Comparison of ENCODE assay signal across 8 mouse cellular contexts in the genomic region with DNA sequence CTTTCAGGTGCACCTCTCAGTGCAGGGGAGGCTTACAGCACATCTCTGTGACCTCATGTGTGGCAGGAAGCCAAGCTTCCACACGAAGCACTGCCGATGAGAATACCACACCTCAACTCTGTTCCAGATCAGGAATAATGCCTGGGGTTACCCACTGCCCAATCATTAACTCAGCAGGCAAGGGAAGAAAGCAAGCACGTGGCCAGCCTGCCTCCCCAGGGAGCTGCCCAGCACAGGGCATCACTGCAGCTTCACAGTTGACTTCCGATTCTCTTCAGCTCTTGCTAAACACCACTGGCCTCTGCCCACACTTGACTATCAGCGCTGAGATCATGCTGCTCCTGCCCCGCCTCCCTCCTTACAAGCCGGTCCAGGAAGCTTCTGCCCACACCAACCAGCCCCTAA. TPM values are rescaled to one million over a fixed set of nuclear protein-coding genes. Genes with fewer than 3 reads are reported as not detected.
DNase-seq lines count a peak whose midpoint lies in the region; ATAC-seq lines count a peak whose summit lies in the region.

No protein-coding gene starts in this region.

- H3K36me3 ChIP-seq in forebrain, embryonic 12.5 days (replicated peaks): no peaks in the 10 kb centered on the region; the same call in 1 of the 2 replicates
- no peaks in the 10 kb centered on the region for H3K36me3 ChIP-seq in forebrain, embryonic 14.5 days (ENCODE audit: control insufficient read depth, insufficient read depth, low read length)
- H3K36me3 ChIP-seq in heart, embryonic 11.5 days (ENCODE audit: control insufficient read depth, insufficient read depth, low read length): no peaks in the 10 kb centered on the region

- H3K9ac ChIP-seq in forebrain, embryonic 12.5 days: no peak overlapping the region
- H3K9ac ChIP-seq in forebrain, embryonic 14.5 days (ENCODE audit: low read length): no peak overlapping the region
- H3K9ac ChIP-seq in heart, embryonic 11.5 days (ENCODE audit: low read depth, low read length): no peak overlapping the region

- 0 out of 2 replicates have a peak overlapping the region, but pooled peaks have one; percentile 0 for H3K27ac ChIP-seq in forebrain, embryonic 12.5 days
- no peak overlapping the region for H3K27ac ChIP-seq in forebrain, embryonic 14.5 days (ENCODE audit: low read depth, low read length)
- no peak overlapping the region for H3K27ac ChIP-seq in heart, embryonic 11.5 days (ENCODE audit: low read depth, low read length)

- no peaks in the 10 kb centered on the region for H3K27me3 ChIP-seq in forebrain, embryonic 12.5 days
- no peaks in the 10 kb centered on the region for H3K27me3 ChIP-seq in forebrain, embryonic 14.5 days (replicated peaks; ENCODE audit: control insufficient read depth, insufficient read depth, low read length)
- no peaks in the 10 kb centered on the region for H3K27me3 ChIP-seq in heart, embryonic 11.5 days (ENCODE audit: control insufficient read depth, insufficient read depth, low read length)

- WGBS in forebrain, embryonic 12.5 days: 57% methylated on average over 7 of the region's 7 CpGs
- WGBS in forebrain, embryonic 14.5 days: 39% methylated on average over 7 of the region's 7 CpGs
- WGBS in heart, embryonic 11.5 days (ENCODE audit: insufficient replicate concordance): 18% methylated on average over 7 of the region's 7 CpGs

- H3K4me1 ChIP-seq in forebrain, embryonic 12.5 days: peaks cover 19% of the 10 kb centered on the region
- peaks cover 11% of the 10 kb centered on the region for H3K4me1 ChIP-seq in forebrain, embryonic 14.5 days (ENCODE audit: control insufficient read depth, insufficient read depth, low read length)
- peaks cover 11% of the 10 kb centered on the region for H3K4me1 ChIP-seq in heart, embryonic 11.5 days (ENCODE audit: control insufficient read depth, insufficient read depth, low read length)

- H3K4me2 ChIP-seq in forebrain, embryonic 12.5 days: no peak overlapping the region
- H3K4me2 ChIP-seq in forebrain, embryonic 14.5 days (ENCODE audit: low read length): no peak overlapping the region
- H3K4me2 ChIP-seq in heart, embryonic 11.5 days: peak overlapping the region; percentile 35

- no peak overlapping the region for H3K4me3 ChIP-seq in forebrain, embryonic 12.5 days (replicated peaks)
- no peak overlapping the region for H3K4me3 ChIP-seq in forebrain, embryonic 14.5 days (ENCODE audit: low read depth, low read length)
- no peak overlapping the region for H3K4me3 ChIP-seq in heart, embryonic 11.5 days (ENCODE audit: low read depth, low read length)

- ATAC-seq in forebrain, embryonic 12.5 days (ENCODE audit: low FRiP score): no peak
- ATAC-seq in forebrain, embryonic 14.5 days: no peak
- ATAC-seq in heart, embryonic 11.5 days (replicated peaks; ENCODE audit: insufficient number of reproducible peaks, low FRiP score, low TSS enrichment): no peak; the same call in 1 of the 2 replicates

- H3K9me3 ChIP-seq in forebrain, embryonic 12.5 days: no peaks in the 10 kb centered on the region
- no peaks in the 10 kb centered on the region for H3K9me3 ChIP-seq in forebrain, embryonic 14.5 days (replicated peaks; ENCODE audit: control insufficient read depth, low read length)
- no peaks in the 10 kb centered on the region for H3K9me3 ChIP-seq in heart, embryonic 11.5 days (replicated peaks; ENCODE audit: control insufficient read depth, low read length)

- DNase-seq in forebrain, embryonic 14.5 days (ENCODE audit: low spot score): no peak
- peak; percentile 33 to 49 for DNase-seq in CD8-positive naive resting alpha-beta T cell, adult 2 months (ENCODE audit: low read depth in 2 of 2, low spot score in 2 of 2)
- DNase-seq in cerebellum, adult 9-10 months: peak; percentile 55
- DNase-seq in kidney, adult 9 months: peak; percentile 91
- DNase-seq in lung, postnatal 10 days: peak; percentile 73
- peak; percentile 25 for DNase-seq in right cerebral cortex, postnatal 25 days

RNA-seq across cellular contexts. Expression of a gene that starts 7.6 kb away (rescaled TPM):
- polyA plus RNA-seq in forebrain, embryonic 12.5 days (2016; fragmentation: Nextera tagmentation; extraction: Ambion mirVana): 43.3 and 48.3 TPM in 2 replicates
- 32.9 and 35.4 TPM in 2 replicates for polyA plus RNA-seq in forebrain, embryonic 14.5 days (2014; fragmentation: Nextera tagmentation; extraction: Ambion mirVana)
- polyA plus RNA-seq in heart, embryonic 11.5 days (2014; fragmentation: Nextera tagmentation; extraction: Ambion mirVana): 21.2 and 26.5 TPM in 2 replicates
